Mouse (Mus musculus): ENCODE measurements at regions not wholly inside any gene's neighbourhood (a gene's known extent, or its start where the extent isn't known, plus 50 kb on each side); places are given as distances from the start of the nearest gene placed in this dataset.

- in situ Hi-C loops (cut with MboI, MseI) = no loop called here
Observed at GRCm38 (mm10) chr13:78580863-78581595, 381.5 kb upstream of the Nr2f1 start.

DNA sequence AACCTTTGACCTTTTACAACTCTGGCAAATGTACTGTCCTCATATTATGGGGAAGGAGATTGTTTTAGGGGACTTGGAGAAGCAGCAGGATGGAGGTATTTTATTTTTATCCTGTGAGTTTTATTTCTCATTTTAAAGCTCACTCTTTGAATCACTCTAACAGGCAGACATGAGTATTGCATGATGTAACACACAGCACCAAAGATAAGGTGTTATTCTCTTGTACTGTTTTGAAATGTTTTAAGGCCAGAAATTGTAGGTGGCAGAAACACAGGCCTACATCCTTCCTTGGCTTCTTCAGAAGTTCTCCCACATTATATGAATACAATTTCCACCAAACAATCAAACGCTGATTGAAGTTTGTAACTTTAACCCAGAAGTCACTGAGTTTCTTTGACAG, 377.9 kb upstream of the Nr2f1 start:
- in situ Hi-C loops (cut with MboI, MseI) = no loop called here

GRCm38 (mm10) chr13:78576300-78577296, 377.0 kb upstream of the Nr2f1 start:
- in situ Hi-C loops (cut with MboI, MseI) = no loop called here

- in situ Hi-C loops (cut with MboI, MseI) = no loop called here
Observed at GRCm38 (mm10) chr13:78571093-78571492, 371.5 kb upstream of the Nr2f1 start.

DNA sequence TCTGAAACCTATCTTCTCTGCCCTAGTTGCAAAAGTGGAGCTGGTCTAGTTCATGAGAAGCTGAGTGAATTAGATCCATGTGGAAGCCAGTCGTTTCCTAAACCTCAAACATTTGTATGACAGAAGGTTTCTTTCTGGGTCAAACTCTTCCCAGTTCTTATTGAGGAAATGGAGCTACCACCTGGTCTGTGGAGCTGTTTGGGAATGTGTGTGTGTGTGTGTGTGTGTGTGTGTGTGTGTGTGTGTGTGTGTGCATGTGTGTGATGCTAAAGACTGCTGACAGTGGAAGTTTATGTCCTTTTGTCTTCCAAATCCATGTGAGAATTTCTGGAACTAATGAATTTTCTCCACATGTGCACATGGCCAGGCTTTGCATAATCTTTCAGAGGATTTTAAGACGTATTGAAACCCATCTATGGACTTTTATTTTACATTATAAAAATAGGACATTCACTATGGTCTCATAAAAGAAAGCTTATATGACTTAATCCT, 324.9 kb upstream of the Nr2f1 start:
- in situ Hi-C loops (cut with MboI, MseI) = loop anchor here (5.0 kb wide), 1 partner anchor 1088 kb away; no protein-coding TSS in a partner anchor

GRCm38 (mm10) chr13:78520771-78521170, 321.2 kb upstream of the Nr2f1 start:
- in situ Hi-C loops (cut with MboI, MseI) = loop anchor here (5.0 kb wide), 1 partner anchor 1092 kb away; no protein-coding TSS in a partner anchor

DNA sequence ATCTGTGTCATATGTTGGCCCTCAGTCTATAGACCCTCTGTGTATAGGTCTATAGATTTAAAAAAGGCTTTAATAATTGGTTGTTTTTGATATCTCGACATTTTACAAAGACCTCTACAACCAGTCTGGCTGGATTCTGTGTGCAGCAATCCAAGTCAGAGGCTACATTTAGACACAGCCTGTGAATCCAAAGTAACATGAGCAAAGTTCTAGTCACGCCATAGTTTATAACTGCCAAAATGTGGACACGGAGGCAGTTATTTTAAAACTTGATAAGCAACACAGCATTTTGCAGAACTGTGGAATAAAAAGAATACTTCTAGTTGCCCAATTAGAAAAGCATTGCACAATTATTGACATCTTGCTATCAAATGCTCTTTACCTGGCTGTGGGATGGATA, 320.6 kb upstream of the Nr2f1 start:
- in situ Hi-C loops (cut with MboI, MseI) = loop anchor here (5.0 kb wide), 1 partner anchor 1092 kb away; no protein-coding TSS in a partner anchor

GRCm38 (mm10) chr13:78500551-78500950, 301.0 kb upstream of the Nr2f1 start:
- in situ Hi-C loops (cut with MboI, MseI) = no loop called here

DNA sequence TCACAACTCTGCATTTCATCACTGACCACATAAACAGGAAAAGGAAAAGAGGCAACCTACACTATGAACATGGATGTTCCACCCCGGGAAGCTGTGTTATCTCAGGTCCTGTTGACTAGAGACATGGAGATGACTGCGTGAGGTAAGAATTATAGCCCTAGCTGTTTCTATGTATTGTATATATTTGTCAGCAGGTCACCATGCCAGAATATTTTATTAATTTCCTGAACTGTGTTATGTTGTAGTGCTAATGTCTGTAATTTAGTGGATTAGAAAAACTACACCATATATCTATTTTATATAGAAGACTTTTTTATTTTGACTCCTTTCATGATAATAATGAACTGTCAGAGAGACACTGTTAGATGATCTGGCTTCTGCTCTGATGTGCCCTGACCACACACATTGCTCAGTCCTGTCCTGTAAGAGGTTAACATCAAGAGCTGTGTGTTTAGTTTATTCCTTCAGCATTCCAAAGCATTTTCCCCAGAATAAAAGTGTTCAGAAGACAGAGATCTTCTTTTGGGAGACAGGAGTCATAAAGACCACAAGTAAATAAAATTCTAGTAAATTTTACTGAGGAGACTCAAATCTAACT, 284.3 kb upstream of the Nr2f1 start:
- in situ Hi-C loops (cut with MboI, MseI) = no loop called here

DNA sequence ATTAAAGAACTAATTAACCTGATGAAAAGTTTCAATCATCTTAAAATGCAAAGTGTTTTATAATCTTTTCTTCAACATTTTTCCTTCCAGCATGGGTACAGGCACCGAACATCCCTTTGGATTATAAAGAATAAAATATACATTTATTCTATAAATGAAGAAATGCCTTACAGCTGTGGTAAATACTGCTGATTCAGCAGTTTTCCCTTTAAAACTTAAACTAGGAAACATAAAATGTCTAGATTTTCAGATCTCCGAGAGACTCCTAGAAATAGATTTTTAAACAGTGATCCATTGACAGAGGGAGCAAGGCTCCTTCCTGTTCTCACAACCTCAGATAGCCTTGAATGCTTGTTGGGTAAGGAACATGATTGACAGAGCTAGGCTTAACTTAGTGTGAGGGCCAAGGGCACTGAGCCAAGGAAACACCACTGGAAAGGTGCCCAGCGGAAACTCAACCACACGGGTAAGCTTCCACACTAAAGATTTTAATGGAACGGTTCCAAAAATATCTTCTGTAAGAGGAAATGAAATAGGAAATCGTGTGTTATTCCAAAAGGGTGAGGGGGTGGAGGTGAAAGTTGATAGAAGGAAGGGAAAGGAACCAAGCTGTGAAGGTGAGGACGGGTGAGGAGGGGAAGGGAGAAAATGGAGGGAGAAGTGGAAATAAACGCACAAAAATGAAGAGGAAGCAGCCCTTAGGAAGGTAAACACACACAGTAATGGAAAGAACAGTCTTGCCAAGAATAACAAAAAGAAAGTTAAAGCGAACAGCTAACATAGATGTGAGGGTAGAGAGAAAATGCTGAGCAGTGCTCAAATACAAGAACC, 283.6 kb upstream of the Nr2f1 start:
- in situ Hi-C loops (cut with MboI, MseI) = no loop called here

- in situ Hi-C loops (cut with MboI, MseI) = no loop called here
Observed at GRCm38 (mm10) chr13:78451333-78452070, 251.9 kb upstream of the Nr2f1 start.

DNA sequence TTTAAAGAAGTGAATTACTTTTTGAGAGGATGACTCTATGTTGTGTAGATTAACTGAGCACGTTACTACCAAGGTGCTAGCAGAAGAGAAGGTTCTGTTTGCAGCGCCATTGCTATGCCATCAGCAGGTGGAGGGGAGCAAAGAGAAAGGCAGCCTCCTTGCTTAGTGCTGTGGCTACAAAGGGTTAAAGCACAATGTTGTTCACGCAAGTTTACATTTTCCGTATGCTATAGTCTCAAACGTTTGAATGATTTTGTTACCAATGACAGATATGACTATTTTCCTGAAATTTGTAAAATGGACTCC, 247.1 kb upstream of the Nr2f1 start:
- in situ Hi-C loops (cut with MboI, MseI) = no loop called here

- in situ Hi-C loops (cut with MboI, MseI) = no loop called here
Observed at GRCm38 (mm10) chr13:78445891-78446725, 246.6 kb upstream of the Nr2f1 start.

DNA sequence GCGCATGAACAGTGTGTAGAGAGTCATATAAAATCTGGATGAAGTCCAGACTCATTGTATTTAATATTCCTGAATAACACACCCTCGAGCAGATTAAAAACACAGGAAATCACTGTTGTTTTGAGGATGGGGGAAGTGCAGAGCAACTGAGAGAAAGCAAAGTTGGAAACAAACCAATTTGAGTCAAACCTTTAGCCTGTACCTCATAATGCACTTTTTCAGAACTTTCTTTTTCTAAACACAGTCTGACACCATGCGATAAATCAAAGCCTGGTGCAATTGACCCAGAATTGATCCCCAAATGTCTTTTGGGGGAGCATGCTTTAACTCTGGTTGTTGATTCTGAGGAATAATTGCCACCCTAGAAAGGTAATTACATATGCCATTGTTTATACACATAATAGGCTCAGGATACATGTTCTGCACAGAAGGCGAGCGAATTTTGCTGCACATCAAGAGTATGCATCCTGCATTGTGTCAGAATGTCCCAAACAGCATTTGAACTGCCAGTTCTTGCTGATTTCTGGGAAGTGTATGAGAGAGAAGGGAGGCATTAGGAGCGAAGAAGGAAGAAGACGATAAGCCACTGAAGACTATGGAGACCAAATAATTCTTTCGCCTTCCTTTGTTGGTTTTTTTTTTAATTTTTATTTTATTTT, 245.3 kb upstream of the Nr2f1 start:
- in situ Hi-C loops (cut with MboI, MseI) = no loop called here

DNA sequence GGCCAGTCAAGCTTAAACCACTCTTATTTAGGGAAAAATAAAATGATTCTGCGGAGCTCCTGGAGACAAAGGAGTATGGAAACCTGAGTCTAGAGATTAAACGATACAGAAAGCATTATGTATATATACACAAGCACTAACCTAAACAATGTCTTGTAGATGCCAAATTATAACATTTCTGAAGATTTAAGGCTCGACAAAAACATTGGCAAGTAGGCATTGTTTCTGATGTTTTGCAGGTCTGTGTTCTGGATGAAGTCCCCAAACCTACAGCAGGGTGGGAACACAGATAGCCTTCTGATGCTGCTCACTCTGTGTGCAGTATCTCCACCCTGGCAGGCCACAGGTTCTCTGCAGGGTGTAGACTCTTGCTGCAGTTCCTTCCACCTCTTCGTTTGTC, 228.9 kb upstream of the Nr2f1 start:
- in situ Hi-C loops (cut with MboI, MseI) = no loop called here

- in situ Hi-C loops (cut with MboI, MseI) = no loop called here
Observed at GRCm38 (mm10) chr13:78428084-78428445, 228.5 kb upstream of the Nr2f1 start.

DNA sequence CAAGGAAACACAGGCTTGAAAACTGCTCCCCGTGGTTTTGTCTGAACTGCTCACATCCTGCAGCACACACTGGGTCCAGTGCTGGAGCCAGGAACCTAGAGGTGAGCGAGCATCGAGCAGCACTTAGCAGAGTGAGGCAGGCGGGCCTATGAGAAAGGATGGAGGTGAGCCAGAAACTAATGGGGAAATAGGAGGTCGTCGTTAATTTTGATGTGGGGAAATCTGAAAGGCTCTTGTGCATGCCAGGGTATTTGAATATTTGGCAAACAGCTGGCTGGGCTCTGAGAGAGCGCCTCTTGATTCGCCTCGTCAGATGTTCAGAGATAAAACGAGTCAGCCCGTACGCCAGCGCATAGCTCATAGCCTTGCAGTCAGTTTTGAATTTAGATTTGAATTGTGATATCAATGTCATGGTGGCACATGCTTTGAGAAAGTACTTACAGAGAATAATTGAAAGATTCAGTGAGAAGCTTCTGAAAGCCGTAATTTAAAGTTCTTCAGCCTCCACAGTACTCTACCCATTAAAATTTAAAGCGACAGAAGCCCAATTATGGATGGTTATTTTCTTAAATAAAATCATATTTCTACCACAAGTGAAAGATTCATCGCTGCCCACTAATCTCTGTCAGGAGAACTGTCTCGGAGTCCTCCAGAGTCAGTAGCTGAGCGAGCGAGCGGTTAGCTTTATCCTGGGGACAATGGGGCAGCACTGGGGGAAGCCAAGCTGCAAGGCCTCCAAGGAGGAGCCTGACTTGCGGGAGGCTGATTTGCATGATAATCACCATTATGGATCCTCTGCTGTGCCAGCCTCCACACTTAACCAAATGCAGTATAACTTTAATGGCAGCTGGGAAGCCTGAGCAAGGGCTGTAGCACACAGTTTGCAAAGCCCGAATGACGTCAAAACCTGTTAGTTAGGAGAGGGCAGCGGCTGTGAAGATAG, 227.9 kb upstream of the Nr2f1 start:
- in situ Hi-C loops (cut with MboI, MseI) = no loop called here

- in situ Hi-C loops (cut with MboI, MseI) = no loop called here
Observed at GRCm38 (mm10) chr13:78426306-78426921, 226.9 kb upstream of the Nr2f1 start.

All from T-helper 2 cell (primary cell).